Mouse (Mus musculus) layer of hippocampus, adult 9-11 months (tissue): Measurements from ENCODE around the gene Srpk3.

Experiments used
- DNase-seq: peaks from one replicate; pipeline ENCODE4 v3.0.0; 2022

The Srpk3 gene

GRCm38 (mm10) chrX:73815072-73815471 lies 40.9 kb downstream of the Srpk3 start:
- no peak for DNase-seq

DNA sequence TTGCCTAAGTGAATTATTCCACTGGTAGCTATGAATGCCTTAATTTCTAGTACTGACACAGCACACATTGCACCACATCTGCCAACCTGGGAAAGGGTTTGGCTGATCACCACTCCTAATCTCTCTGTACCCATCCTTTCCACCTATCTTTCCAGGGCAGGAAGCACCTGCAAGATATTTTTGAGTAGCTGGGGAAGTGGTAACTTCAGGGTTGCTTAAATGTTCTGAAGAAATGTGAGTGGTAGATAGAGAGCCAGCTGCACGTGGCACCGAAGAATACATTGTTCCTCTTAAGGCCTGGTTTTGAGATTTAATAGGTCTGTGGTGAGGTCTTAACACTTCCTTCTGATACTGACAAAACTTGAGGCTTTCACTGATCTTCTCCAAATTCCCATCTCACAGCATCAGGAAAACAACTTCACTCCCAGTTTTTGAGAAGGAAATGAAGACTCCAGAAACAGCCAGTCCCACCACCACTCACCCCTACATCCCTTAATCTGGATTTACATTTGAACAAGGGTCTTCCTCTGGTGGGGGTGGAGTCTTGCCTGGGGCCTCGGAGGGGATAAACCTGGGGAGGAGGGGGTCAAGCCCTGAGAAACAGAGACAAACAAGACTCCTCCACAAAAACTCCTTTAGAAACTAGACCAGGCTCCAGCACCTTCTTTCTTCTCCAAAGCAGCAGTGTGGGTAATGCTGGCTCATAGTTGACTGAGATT lies 42.5 kb downstream of the Srpk3 start:
- DNase-seq, result no peak

DNA sequence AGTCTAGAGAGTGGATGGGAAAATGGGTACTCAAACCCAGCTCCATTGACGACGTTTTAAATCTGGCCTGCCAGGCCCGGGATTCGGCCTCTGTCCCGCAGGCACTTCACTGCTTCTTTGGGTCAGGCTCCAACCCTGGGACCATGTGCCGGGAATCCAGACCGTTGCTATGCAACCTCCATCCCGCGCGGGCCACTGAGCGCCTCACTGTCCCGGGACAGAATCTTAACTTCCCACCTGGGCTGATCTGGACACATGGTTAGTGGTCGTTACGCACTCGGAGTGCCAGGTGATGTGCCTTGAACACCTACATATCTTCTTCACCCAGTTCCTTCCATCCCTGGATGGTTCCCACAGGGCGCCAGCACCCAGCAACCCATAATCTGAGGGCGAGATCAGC lies 49.5 kb downstream of the Srpk3 start:
- no peak for DNase-seq

- peak; percentile 63 for DNase-seq
Measured at GRCm38 (mm10) chrX:73824185-73825151, 50.3 kb downstream of the Srpk3 start, which contains the start of gene Pdzd4. Gene Pdzd4 (minus strand): TSS chrX:73824969.
